Mouse (Mus musculus) cerebral cortex, adult 2 months (tissue): Measurements from ENCODE around the gene Capn7.

Source experiments
- WGBS: fragments of 180-500 bp; shearing (Covaris S2); methylation state at CpG from one replicate; pipeline ENCODE4 v1.1.7; 2018; 5-methylcytosine and 5-hydroxymethylcytosine counted together

The Capn7 gene

DNA sequence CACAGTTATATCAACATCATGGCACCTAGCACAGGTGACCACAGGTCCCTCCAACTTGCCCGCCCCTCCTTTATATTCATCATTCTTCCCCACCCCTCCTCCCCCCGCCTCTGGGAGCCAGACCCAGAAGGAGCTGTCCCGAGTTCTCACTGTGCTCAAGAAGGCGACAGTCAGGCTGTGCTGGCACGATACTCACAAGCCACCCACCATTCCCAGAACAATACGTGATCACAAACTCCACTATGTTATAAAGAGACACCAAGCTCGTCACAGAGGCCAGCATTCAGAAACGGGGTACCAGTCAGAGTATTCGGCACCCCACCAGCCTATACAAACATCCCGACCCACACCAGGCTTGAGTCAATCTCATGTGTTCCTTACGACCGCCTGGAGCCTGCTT lies 60.9 kb downstream of the Capn7 start:
- 41% methylated on average over 12 of the region's 12 CpGs for WGBS

DNA sequence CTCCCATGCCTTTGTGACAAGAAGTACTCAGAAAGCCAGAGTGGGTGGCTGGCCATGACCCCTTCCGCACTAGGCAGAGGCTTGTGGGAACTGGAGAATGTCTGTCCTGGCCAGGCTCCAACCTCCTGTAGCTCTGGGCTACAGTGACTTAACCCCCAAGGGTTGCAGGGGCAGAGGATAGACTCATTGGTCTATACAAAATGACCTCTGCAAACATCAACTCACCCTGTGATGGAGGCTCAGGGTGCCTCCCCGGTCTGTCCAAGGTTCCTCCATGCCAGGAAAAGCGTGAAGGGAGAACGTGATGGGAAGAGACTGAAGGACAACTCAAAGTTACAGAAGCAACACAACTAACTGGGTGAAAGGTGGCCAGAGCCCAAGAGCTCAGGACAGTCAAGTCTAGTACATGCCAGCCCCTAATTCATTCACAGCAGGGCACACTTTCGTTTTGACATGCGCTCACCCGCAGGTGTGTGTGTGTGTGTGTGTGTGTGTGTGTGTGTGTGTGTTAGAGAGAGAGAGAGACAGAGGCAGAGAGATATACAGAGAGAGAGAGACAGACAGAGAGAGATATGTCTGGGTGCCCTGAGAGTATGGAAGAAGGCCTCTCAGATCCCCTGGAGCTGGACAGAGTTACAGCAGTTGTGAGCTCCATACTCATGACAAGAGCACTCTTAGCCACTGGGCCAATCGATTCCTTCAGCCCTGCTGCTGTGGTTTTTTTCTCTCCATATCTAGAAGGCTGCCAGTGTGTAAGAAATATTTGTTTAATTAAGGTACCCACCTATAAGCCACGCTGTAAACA lies 61.6 kb downstream of the Capn7 start:
- WGBS: 75% methylated on average over 9 of the region's 9 CpGs

DNA sequence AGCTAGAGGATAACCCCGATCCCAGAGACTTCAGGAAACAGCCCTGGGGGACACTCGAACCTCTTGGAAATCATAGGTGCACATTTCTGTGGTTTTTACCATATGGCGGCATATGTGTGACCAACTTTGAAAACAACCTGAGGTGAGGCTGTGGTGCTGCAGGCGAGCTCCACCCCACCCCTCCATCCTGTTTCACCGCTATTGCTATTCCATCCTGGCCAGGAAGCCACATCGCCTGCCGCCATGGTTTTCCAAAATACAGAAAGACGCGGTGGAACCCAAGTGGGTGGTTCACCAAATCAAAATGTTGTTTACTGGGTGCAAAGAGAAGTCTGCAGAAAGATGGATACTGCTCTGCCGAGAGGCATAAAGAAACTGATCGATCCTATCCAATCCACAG lies 62.4 kb downstream of the Capn7 start:
- 83% methylated on average over 11 of the region's 11 CpGs for WGBS

DNA sequence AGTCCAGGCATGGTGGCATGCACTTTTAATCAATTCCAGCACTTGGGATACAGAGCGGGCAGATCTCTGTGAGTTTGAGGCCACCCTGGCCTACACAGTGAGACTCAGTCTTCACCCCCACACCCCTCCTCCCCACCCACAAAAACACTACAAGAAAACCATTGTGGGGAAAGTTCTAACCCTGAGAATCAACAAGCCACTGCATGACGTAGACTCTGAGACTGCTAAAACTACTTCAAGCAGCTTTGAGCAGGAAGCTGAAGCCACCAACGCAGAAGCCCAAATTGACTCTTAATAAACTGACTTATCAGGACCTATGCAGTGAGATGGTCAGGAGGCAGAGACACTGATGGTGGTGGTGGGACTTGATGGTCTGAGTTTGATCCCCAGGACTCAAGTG lies 62.8 kb downstream of the Capn7 start:
- WGBS: 71% methylated on average over 3 of the region's 3 CpGs

DNA sequence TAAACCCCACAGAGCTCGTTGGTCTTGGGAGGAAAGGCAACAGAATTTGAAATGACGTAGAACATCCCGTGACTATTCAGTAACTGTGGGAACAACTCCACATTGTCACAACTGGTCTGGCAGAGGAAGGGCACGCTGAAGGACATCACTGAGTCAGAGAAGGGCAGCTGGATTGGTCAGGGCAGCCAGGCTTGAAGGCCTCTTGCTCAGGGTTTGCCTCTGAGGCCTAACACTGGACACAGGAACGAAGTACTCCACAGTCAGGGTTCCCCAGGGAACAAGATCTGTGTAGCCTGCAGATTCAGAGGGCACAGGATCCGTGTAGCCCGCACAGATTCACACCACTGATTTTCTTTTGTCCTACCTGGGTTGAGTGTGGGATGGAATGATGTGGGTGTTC lies 63.8 kb downstream of the Capn7 start:
- 75% methylated on average over 7 of the region's 7 CpGs for WGBS

DNA sequence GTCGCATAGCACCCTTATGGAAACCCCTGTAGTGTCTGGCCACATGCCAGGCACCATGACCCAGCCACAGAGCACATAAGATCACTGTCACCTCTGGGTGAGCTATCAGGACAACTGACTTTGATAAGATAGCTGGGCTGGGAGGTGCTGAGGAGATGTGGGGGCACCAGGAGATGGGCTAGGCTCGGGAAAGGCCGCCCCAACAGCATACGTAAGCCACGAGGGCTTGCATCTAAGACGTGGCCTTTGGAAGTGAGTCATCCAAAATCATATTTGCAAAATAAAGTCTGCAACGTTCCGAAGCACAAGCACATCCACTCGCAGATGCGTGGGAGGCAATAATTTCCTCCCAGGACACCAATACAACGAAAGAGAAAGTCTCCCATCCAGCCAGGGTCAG lies 64.5 kb downstream of the Capn7 start:
- 47% methylated on average over 11 of the region's 11 CpGs for WGBS

DNA sequence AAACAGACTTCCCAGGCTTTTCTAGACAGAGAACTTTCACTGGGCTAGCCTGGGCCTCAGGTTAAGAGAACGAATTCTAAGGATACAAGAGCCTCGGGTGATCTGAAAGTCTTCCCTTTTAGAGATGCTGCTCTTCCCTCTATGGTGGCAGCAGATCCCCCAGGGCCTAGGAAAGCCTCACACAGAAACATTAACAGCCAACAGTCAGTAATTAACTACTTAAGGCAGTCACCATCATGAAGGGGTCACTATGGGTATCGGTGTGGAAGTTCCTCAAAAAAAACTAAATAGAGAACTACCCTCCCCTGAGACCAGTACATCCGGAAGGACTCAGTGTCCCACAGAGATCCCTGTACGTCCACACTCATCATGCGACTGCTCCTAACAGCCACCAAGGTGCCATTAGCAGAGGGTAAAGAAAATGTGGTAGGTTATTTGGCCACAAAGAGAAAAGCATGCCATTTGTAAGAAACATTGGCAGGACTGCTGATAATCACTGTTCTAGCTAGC lies 65.5 kb downstream of the Capn7 start:
- 77% methylated on average over 6 of the region's 6 CpGs for WGBS

DNA sequence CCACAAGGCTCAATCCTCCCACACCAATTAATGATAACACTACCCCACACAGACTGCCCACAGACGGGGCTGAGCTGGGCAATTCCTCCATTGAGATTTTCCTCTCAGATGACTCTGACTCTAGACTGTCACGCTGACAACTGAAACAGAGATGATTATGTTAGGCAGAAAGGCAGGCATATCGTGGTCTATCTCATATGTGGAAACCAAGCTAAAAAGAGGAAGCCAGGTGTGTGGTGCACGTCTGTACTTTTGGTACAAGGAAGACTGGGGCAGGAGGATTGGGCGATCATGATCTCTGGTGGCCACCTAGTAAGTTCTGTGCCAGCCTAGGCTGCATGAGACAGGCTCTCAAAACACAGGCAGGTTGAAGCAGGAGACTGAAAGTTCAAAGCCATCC lies 66.3 kb downstream of the Capn7 start:
- WGBS: 52% methylated on average over 5 of the region's 5 CpGs

DNA sequence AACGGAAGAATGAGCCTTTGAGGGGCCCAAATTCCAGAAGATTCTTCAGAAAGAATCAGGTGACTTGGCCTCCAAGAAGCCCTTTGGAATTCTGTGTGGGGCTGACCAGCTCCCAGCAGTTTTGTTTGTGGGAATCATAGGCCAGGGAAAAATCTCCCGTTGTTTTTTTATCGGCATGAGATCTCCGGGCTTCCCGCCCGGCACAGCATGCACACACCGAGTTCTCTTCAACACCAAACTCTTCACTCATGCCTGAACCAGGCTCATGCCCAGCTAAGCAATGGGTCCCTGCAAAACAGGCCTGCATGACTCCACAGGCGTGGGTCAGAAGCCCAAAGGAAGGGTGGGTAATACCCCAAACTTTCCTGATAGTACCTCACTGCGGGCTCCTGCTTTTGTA lies 67.1 kb downstream of the Capn7 start:
- WGBS: 64% methylated on average over 9 of the region's 9 CpGs

DNA sequence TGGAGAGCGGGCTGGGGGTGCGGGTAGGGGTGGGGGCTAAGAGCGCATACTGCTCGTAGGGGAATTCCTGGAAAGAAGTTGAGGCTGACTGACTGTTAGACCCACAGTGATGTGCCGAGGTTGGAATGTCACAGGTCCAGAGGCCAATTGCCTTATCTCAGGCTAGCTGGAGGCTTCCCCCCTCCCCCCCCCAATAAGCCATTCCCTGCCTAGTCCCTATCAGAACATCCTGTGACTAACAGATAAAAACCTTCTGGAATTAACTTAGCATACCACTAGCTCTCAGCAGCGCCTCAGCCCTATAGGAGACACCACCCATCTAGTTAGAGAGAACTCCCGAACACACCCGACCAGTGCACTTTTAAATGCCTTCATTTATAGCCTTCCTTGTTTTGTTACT lies 67.6 kb downstream of the Capn7 start:
- 67% methylated on average over 8 of the region's 8 CpGs for WGBS

DNA sequence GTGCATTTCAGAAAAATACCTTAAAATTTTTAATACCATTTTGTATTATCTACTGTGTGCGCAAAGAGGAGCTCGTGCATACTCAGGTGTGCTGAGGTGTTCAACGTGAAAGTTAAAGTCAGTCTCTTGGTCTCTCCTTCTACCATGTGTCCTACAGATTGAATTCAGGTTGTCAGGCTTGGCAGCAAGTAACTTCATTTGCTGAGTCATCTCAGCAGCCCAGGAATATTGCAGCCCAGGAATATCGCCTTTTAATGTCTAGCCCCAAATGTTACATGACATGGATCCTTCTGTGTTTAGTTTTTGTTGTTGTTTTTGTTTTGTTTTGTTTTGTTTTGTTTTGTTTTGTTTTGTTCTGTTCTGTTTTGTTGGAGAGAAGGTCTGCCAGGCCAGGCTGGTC lies 68.2 kb downstream of the Capn7 start:
- WGBS: 73% methylated on average over 4 of the region's 4 CpGs

DNA sequence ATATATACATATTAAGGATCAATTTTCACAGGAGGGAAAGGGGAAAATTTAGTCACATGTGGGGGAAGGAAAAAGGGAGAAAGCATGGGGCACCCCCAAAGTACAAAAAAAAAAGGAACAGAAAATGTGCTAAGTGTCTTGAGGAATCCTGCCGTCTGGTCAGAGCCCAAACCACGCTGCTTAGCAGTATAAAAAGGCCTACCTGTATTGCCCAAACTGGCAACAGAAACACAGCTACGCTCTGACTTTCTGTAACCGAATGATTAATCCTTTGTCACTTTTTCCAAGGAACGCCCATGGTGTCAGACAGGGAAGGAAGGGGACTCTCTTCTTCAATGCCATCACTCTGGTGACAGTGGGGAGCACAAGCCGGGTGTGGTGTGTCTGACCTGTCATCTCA lies 69.2 kb downstream of the Capn7 start:
- WGBS: 66% methylated on average over 6 of the region's 6 CpGs

DNA sequence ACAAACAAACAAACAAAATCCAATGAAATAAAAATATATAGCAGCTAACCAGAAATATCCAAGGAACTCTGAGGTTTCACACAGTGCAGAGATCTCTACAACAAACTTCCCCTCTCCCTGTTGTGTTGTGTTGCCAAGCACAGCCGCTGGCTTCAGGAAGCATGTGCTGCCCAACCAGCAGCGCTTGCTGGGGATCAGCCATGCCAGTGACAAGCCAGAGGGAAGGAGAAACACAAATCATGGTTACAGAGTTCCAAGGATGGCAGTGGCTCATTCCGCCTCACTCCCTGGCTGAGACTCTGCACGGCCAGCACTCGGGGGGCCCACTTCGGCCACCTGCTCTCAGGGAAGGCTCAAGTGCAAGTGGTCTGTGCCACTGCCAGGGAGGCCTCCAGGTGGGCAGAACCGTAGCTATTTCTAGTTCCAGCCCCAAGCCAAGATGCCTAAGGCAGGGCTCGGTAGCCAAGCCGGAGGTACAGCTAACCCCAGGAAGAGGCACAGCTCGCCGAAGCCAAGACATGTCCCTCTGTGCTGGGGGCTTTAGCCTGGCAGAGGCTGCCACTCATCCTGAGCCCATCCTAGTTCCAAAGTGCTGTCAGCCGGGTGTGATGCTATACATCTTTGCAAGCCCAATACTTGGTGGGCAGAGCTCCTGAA lies 69.8 kb downstream of the Capn7 start:
- WGBS: 61% methylated on average over 12 of the region's 12 CpGs

DNA sequence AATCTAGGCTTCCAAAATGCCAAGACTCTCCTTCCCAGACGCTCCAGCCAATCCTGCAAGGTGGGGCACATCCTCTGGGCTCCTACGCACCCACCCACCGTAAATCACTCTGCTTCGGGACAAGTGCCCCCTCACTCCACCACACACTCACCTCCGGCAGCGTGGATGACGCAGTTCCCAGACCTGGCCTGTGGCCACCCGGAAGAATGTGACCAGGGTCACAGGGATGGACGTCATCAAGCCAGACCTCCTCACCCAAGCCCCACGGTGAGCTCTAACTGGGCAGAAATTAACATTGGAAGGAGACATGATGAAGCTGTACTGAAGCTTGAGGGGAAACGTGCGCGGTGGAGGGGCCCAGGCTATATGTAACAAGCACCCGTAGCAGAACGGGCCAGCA lies 70.8 kb downstream of the Capn7 start:
- 80% methylated on average over 15 of the region's 15 CpGs for WGBS

DNA sequence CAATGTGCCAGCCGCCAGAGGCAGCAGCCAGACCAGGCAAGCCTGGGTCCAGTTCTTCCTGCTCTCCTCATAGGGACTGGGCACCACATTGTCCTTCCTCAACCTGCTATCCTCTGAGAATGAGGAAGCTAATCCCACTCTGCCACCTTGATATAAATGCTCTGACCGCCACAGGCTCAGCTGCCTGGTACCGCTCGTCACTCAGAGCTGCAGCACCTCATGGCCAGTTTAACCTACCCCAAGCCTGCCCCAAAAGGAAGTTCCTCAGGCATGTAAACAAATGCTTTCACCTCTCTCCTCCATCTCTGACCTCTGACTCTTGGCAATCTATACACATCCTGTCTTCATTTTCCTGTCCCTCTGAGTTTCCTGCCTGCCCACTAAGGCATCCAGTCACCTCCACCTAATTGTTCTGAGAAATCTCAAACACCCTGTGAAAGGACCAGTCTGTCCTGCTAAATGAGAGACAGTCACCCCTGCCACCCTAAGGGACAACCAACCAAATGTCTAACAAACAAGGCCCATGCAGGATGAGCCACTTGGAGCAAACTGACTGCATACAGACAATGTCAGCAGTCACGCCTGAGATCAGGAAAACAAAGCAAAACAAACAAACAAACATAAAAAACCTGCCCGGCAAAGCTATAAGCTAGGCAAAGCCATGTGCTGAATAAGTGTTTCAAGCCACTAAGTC lies 71.6 kb downstream of the Capn7 start:
- WGBS: 80% methylated on average over 6 of the region's 6 CpGs

DNA sequence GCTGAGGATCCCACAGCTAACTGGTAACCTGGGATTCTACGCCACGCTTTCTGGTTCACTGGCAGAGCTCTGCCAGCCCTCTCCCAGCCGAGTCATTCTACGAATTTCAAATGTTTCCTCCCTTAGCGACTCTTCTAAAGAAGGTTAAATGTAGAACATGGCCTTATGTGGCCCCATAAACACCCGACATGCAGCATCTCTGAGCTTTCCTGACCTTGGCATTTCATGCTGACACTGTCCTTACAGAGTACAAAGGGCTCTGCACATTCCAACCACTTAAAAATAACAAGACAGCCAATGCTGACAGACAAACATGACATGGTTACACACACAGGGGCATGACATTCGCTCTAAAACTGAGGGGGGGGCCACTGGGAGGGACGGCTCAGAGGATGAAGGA lies 72.2 kb downstream of the Capn7 start:
- 61% methylated on average over 8 of the region's 8 CpGs for WGBS

DNA sequence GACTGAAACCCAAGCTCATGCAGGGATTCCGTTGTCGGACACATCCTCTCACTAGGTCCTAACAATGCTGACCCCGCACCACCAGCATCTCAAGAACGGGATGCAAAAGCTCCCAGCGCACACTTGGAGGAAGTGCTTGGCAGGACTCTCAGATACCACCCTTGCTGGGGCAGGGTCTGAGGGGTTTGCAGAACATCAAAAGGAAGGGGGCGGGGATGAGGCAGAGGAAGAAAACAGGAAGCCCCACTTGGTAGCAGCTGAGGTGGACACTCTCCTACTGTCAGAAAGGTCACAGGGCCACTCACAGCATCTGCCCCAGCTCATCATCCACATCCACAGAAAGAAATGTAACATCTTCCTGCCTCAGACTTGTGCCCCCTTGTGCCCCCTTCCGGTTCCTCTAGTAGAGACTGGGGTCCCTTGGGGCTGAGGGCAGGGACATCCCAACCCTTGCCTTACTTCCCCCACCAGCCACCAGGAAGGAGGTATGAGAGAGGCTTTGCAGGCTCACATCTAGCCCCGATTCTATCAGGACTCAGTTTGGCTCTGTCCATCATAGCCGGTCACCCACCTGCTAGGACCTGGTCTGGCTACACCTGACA lies 73.8 kb downstream of the Capn7 start:
- WGBS: 77% methylated on average over 9 of the region's 9 CpGs

DNA sequence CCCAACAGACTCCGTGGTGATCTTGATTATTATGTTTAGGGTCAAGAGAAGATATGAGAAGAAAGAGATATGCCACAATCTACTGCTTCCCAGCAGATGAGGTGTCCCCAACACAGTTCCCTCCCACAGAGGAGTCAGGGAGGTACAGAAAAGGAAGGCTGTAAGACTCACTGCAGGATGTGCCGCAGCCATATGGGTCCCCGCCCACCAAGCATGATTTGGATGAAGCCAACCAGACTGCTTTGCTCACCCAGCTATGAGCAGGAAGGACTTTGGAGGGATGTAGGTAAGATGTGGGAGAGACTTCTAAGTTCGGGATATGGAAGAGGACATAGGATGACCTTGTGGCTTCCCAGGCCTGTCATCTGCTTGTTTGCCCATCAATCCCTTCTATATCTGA lies 74.3 kb downstream of the Capn7 start:
- WGBS: 54% methylated on average over 4 of the region's 4 CpGs

DNA sequence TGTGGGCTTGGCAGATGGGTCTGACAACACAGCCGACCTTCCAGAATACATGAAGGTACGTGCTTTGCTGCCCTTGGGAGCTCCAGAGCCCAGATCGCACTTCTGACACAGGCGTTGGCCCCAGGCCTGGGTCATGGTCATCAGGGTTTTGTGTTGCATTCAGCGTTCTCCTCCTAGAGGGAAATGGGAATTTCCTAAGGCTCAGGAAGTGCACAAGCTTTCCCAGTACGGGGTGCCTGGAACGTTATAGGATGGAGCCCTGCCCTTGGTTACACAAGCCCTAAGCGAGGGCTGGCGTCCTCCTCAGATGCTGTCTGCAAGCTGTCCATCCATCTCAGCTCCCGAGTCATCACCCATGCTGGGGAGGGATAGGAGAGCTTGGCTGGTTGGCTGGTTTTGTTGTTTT lies 76.2 kb downstream of the Capn7 start:
- 75% methylated on average over 10 of the region's 10 CpGs for WGBS

DNA sequence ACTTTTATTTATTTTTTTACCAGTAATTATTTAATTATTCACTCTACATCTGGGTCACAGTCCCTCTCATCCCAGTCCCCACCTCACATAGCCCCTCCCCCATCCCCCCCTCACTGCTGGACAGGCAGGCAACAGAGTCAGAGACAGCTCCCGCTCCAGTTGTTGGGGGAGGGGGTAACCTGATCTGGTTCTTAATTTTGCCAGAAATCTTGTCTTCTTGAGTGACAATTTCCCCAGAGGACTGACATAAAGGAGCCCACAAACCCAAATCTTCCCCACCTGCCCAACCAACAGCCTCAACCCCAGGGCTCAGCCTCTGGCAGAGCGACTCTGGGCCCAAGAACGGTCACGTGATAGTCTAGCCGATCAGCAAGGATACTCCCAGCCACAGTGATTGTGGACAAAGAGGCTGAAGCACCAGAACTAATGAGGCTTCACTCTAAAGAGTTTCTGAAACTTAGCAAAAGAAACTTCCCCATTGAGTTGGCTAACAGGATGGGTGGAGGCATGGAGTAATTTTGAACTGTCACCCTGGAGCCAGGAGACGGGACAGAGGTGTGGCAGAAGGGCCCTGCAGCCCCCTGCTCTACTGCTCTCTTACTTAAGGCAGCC lies 77.1 kb downstream of the Capn7 start:
- WGBS: 49% methylated on average over 6 of the region's 6 CpGs

DNA sequence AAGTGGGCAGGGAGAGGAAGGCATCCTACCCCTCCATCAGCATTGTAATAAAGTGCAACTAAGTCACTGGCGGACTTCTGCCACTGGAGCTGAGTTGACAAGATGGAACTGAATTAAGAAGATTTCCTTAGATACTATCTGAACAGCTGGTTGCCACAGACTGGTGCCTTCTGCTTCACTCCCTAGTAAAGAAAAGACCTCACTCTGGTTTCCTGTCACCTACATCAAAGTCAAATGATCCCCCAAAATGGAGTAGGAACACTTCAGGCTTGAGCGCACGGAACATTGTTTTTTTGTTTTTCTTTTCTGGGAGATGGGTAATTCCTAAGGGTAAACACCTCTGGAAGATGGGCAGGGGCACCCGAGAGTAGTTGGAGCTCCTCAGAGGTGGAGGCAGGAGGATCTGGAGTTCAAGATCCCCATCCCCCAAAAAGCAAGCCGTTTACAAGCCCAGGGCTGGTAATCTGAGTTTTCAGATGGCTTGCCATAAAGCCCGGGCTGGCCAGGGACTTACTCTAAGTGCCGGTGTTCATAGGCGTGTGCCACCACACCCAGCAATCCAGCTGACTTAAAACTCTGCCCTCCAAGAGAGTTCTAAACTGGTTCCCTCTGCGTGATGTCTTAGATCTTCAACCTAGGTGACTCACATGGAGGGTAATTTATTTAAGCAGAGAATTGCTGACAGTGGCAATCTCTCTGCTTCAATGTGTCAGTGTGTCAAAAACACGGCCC lies 78.0 kb downstream of the Capn7 start:
- WGBS: 53% methylated on average over 10 of the region's 10 CpGs
